Mouse (Mus musculus) lung, embryonic 14.5 days (tissue): ENCODE measurements around the gene Sirpa. TPM values are rescaled to one million over a fixed set of nuclear protein-coding genes. Genes with fewer than 3 reads are reported as not detected.

Experiments used
- ATAC-seq: fragments of 200-750 bp; cut with Nextera tagmentation; 2 replicates; pipeline ENCODE4 v1.8.0; 2017; ENCODE audit warnings: mild to moderate bottlenecking, moderate TSS enrichment, moderate library complexity; ENCODE audit not compliant: insufficient read depth
- DNase-seq: peaks from one replicate; pipeline ENCODE4 v3.0.0-alpha.2; 2015
- H3K27ac ChIP-seq: fragments of 300-500 bp; sonication (generic); 2 replicates; pipeline ENCODE4 v1.5.1; 2014; ENCODE audit warnings: low read depth, mild to moderate bottlenecking, moderate library complexity
- H3K27me3 ChIP-seq: fragments of 300-500 bp; sonication (generic); 2 replicates; pipeline ENCODE4 v1.6.1; 2014; ENCODE audit warnings: low read length, control low read depth; ENCODE audit not compliant: insufficient read depth
- H3K36me3 ChIP-seq: fragments of 300-500 bp; sonication (generic); 2 replicates; pipeline ENCODE4 v1.6.1; 2014; ENCODE audit warnings: control low read depth; ENCODE audit not compliant: insufficient read depth
- H3K4me1 ChIP-seq: fragments of 300-500 bp; sonication (generic); 2 replicates; pipeline ENCODE4 v1.6.1; 2014; ENCODE audit warnings: antibody characterized with exemption, control low read depth; ENCODE audit not compliant: insufficient read depth
- H3K4me2 ChIP-seq: fragments of 300-500 bp; sonication (generic); 2 replicates; pipeline ENCODE4 v1.6.1; 2014; ENCODE audit warnings: mild to moderate bottlenecking
- H3K4me3 ChIP-seq: fragments of 300-500 bp; sonication (generic); 2 replicates; pipeline ENCODE4 v1.5.1; 2014; ENCODE audit warnings: low read depth, low read length
- H3K9ac ChIP-seq: fragments of 300-500 bp; sonication (generic); 2 replicates; pipeline ENCODE4 v1.6.1; 2014
- H3K9me3 ChIP-seq: fragments of 300-500 bp; sonication (generic); 2 replicates; pipeline ENCODE4 v1.6.1; 2016; ENCODE audit warnings: low read depth, low read length, control low read depth
- CTCF ChIP-seq: IDR thresholded peaks from 2 replicates; pipeline ENCODE4 v1.5.1; 2016; ENCODE audit warnings: antibody characterized with exemption, low read depth
- WGBS: fragments of 180-500 bp; shearing (Covaris S2); extraction: QIAGEN DNeasy Blood & Tissue Kit; methylation state at CpG from one replicate; pipeline ENCODE4 v1.1.7; 2014; 5-methylcytosine and 5-hydroxymethylcytosine counted together
- polyA plus RNA-seq: library from polyadenylated mRNA; unstranded; fragments of >200 nt; fragmentation: Nextera tagmentation; extraction: Ambion mirVana; gene quantifications from 2 replicates; pipeline ENCODE4 v1.2.1, GENCODE M21; 2014

Sirpa gene
- 25.0 and 26.5 TPM in 2 replicates for polyA plus RNA-seq

GRCm38 (mm10) chr2:129592459-129593140 is at the start of gene Sirpa:
Sirpa (plus strand) TSS chr2:129592835.
- Histone ChIP-seq H3K27me3 (0 out of 2 replicates have a peak, but pooled peaks cover 3% of the 10 kb centered on the region), H3K27ac (peak within 1 kb of the TSS; percentile 91), H3K4me1 (no peaks in the 10 kb centered on the region), H3K9ac (peak within 1 kb of the TSS; percentile 78), H3K4me2 (peak within 1 kb of the TSS; percentile 90), H3K4me3 (peak within 1 kb of the TSS; percentile 64), H3K9me3 (no peaks in the 10 kb centered on the region), H3K36me3 (no peaks in the 10 kb centered on the region)
- DNase-seq (peak; percentile 77), ATAC-seq (peak; percentile 88)
- WGBS, result under 1% methylated on average over 43 of the region's 43 CpGs
- TF ChIP-seq CTCF, result no peak

- no peak for TF ChIP-seq CTCF
- no peaks in the 10 kb centered on the region for H3K4me1 ChIP-seq
- H3K27me3 ChIP-seq, result no peaks in the 10 kb centered on the region
- WGBS, result 23% methylated on average over 4 of the region's 4 CpGs
- no peak overlapping the region for H3K9ac ChIP-seq
- no peak overlapping the region for H3K27ac ChIP-seq
- no peak overlapping the region for H3K4me2 ChIP-seq
- no peak overlapping the region for H3K4me3 ChIP-seq
- no peaks in the 10 kb centered on the region for H3K9me3 ChIP-seq
- no peak for ATAC-seq
- peak; percentile 29 for DNase-seq
- H3K36me3 ChIP-seq, result no peaks in the 10 kb centered on the region
Measured at GRCm38 (mm10) chr2:129544448-129544847, 48.2 kb upstream of the Sirpa start.

GRCm38 (mm10) chr2:129544919-129545318 is 47.7 kb upstream of the Sirpa start:
- no peaks in the 10 kb centered on the region for H3K36me3 ChIP-seq
- H3K9ac ChIP-seq, result no peak overlapping the region
- no peak overlapping the region for H3K27ac ChIP-seq
- TF ChIP-seq CTCF, result no peak
- no peaks in the 10 kb centered on the region for H3K4me1 ChIP-seq
- H3K27me3 ChIP-seq, result no peaks in the 10 kb centered on the region
- no peak overlapping the region for H3K4me2 ChIP-seq
- WGBS, result 68% methylated on average over 3 of the region's 3 CpGs
- no peak overlapping the region for H3K4me3 ChIP-seq
- DNase-seq, result no peak
- no peak for ATAC-seq
- H3K9me3 ChIP-seq, result no peaks in the 10 kb centered on the region

GRCm38 (mm10) chr2:129545596-129545995 is 47.0 kb upstream of the Sirpa start:
- Histone ChIP-seq H3K9ac (no peak overlapping the region), H3K4me1 (no peaks in the 10 kb centered on the region), H3K27ac (no peak overlapping the region), H3K36me3 (no peaks in the 10 kb centered on the region), H3K9me3 (no peaks in the 10 kb centered on the region), H3K4me2 (no peak overlapping the region), H3K4me3 (no peak overlapping the region), H3K27me3 (no peaks in the 10 kb centered on the region)
- no peak for DNase-seq
- WGBS, result 66% methylated on average over 7 of the region's 7 CpGs
- no peak for TF ChIP-seq CTCF
- ATAC-seq, result no peak

GRCm38 (mm10) chr2:129546772-129547171 is 45.9 kb upstream of the Sirpa start:
- Histone ChIP-seq H3K9ac (no peak overlapping the region), H3K36me3 (no peaks in the 10 kb centered on the region), H3K27me3 (no peaks in the 10 kb centered on the region), H3K4me3 (no peak overlapping the region), H3K4me1 (no peaks in the 10 kb centered on the region), H3K4me2 (no peak overlapping the region), H3K27ac (no peak overlapping the region), H3K9me3 (no peaks in the 10 kb centered on the region)
- 53% methylated on average over 3 of the region's 3 CpGs for WGBS
- no peak for TF ChIP-seq CTCF
- DNase-seq (no peak), ATAC-seq (no peak)

- TF ChIP-seq CTCF, result no peak
Measured at GRCm38 (mm10) chr2:129549537-129550135, 43.0 kb upstream of the Sirpa start.

GRCm38 (mm10) chr2:129550781-129551180 is 41.9 kb upstream of the Sirpa start:
- no peaks in the 10 kb centered on the region for H3K36me3 ChIP-seq
- H3K4me1 ChIP-seq, result no peaks in the 10 kb centered on the region
- WGBS, result 61% methylated on average over 2 of the region's 2 CpGs
- H3K4me3 ChIP-seq, result no peak overlapping the region
- H3K9me3 ChIP-seq, result no peaks in the 10 kb centered on the region
- H3K27me3 ChIP-seq, result no peaks in the 10 kb centered on the region
- H3K27ac ChIP-seq, result no peak overlapping the region
- TF ChIP-seq CTCF, result no peak
- ATAC-seq (no peak), DNase-seq (no peak)
- H3K4me2 ChIP-seq, result no peak overlapping the region
- H3K9ac ChIP-seq, result no peak overlapping the region

More at GRCm38 (mm10) chr2:129549537-129550135, 43.0 kb upstream of the Sirpa start:
- Histone ChIP-seq H3K36me3 (no peaks in the 10 kb centered on the region), H3K9ac (no peak overlapping the region), H3K27ac (no peak overlapping the region), H3K4me2 (no peak overlapping the region), H3K4me3 (no peak overlapping the region), H3K4me1 (no peaks in the 10 kb centered on the region), H3K27me3 (no peaks in the 10 kb centered on the region), H3K9me3 (no peaks in the 10 kb centered on the region)
- no peak for ATAC-seq
- WGBS, result 31% methylated on average over 9 of the region's 9 CpGs
- DNase-seq, result no peak
